Mouse (Mus musculus) embryonic facial prominence, embryonic 11.5 days (tissue): Measurements from ENCODE around the gene Sec22c. TPM values are rescaled to one million over a fixed set of nuclear protein-coding genes. Genes with fewer than 3 reads are reported as not detected.

Source experiments
- ATAC-seq: fragments of 200-750 bp; cut with Nextera tagmentation; replicated peaks from 2 replicates; pipeline ENCODE4 v1.8.0; 2017; ENCODE audit warnings: low read depth; ENCODE audit not compliant: insufficient number of reproducible peaks, low FRiP score, low TSS enrichment
- DNase-seq: peaks from one replicate; pipeline ENCODE4 v3.0.0-alpha.2; 2015; ENCODE audit warnings: low spot score
- H3K27ac ChIP-seq: fragments of 300-500 bp; sonication (generic); replicated peaks from 2 replicates; pipeline ENCODE4 v1.5.1; 2014; ENCODE audit warnings: mild to moderate bottlenecking, low read depth, low read length, control low read depth
- H3K27me3 ChIP-seq: fragments of 300-500 bp; sonication (generic); 2 replicates; pipeline ENCODE4 v1.6.1; 2014; ENCODE audit warnings: mild to moderate bottlenecking, low read length, moderate library complexity, mixed read lengths; ENCODE audit not compliant: control insufficient read depth, insufficient read depth
- H3K36me3 ChIP-seq: fragments of 300-500 bp; sonication (generic); replicated peaks from 2 replicates; pipeline ENCODE4 v1.6.1; 2014; ENCODE audit warnings: low read depth, mild to moderate bottlenecking, low read length, moderate library complexity, mixed read lengths; ENCODE audit not compliant: control insufficient read depth, insufficient read depth
- H3K4me1 ChIP-seq: fragments of 300-500 bp; sonication (generic); 2 replicates; pipeline ENCODE4 v1.6.1; 2014; ENCODE audit warnings: low read length, mixed read lengths; ENCODE audit not compliant: control insufficient read depth, insufficient read depth
- H3K4me2 ChIP-seq: fragments of 300-500 bp; sonication (generic); 2 replicates; pipeline ENCODE4 v1.6.1; 2014; ENCODE audit warnings: low read depth, mild to moderate bottlenecking, control low read depth, low read length, moderate library complexity
- H3K4me3 ChIP-seq: fragments of 300-500 bp; sonication (generic); 2 replicates; pipeline ENCODE4 v1.5.1; 2014; ENCODE audit warnings: low read depth, low read length, control low read depth
- H3K9ac ChIP-seq: fragments of 300-500 bp; sonication (generic); replicated peaks from 2 replicates; pipeline ENCODE4 v1.6.1; 2014; ENCODE audit warnings: mild to moderate bottlenecking, control low read depth, low read length
- H3K9me3 ChIP-seq: fragments of 300-500 bp; sonication (generic); replicated peaks from 2 replicates; pipeline ENCODE4 v1.6.1; 2016; ENCODE audit warnings: mild to moderate bottlenecking, low read length, inconsistent platforms, mixed read lengths; ENCODE audit not compliant: control insufficient read depth
- whole genome bisulfite sequencing: fragments of 180-500 bp; shearing (Covaris S2); extraction: QIAGEN DNeasy Blood & Tissue Kit; methylation state at CpG from one replicate; pipeline ENCODE4 v1.1.7; 2014; 5-methylcytosine and 5-hydroxymethylcytosine counted together
- polyA plus RNA-seq: library from polyadenylated mRNA; unstranded; fragments of >200 nt; fragmentation: Nextera tagmentation; extraction: Ambion mirVana; gene quantifications from 2 replicates; pipeline ENCODE4 v1.2.1, GENCODE M21; 2014

The Sec22c gene
- polyA plus RNA-seq: 11.6 and 12.3 TPM in 2 replicates

- H3K4me3 ChIP-seq: peak within 1 kb of the TSS; percentile 80
- H3K36me3 ChIP-seq: no peaks in the 10 kb centered on the region
- H3K27me3 ChIP-seq: no peaks in the 10 kb centered on the region
- H3K4me1 ChIP-seq: peaks cover 6% of the 10 kb centered on the region; the same call in 1 of the 2 replicates
- H3K4me2 ChIP-seq: peak within 1 kb of the TSS; percentile 83
- peak within 1 kb of the TSS; percentile 82 for H3K9ac ChIP-seq
- peak; percentile 97 for ATAC-seq
- H3K9me3 ChIP-seq: no peaks in the 10 kb centered on the region
- peak; percentile 90 for DNase-seq
- H3K27ac ChIP-seq: peak within 1 kb of the TSS; percentile 23
- WGBS: 2% methylated on average over 49 of the region's 69 CpGs
These were observed at the start of gene Sec22c for GRCm38 (mm10) chr9:121704646-121705625. TSS of gene Sec22c (minus strand) at chr9:121705490.

- no peaks in the 10 kb centered on the region for H3K27me3 ChIP-seq
- DNase-seq (no peak), ATAC-seq (no peak)
- no peak overlapping the region for H3K4me3 ChIP-seq
- H3K27ac ChIP-seq: no peak overlapping the region
- H3K36me3 ChIP-seq: peaks cover 13% of the 10 kb centered on the region
- H3K4me1 ChIP-seq: no peaks in the 10 kb centered on the region; the same call in none of the 2 replicates
- no peak overlapping the region for H3K4me2 ChIP-seq
- no peak overlapping the region for H3K9ac ChIP-seq
- 84% methylated on average over 3 of the region's 3 CpGs for WGBS
- H3K9me3 ChIP-seq: no peaks in the 10 kb centered on the region
These were observed 49.3 kb upstream of the Sec22c start for GRCm38 (mm10) chr9:121754624-121755023.

DNA sequence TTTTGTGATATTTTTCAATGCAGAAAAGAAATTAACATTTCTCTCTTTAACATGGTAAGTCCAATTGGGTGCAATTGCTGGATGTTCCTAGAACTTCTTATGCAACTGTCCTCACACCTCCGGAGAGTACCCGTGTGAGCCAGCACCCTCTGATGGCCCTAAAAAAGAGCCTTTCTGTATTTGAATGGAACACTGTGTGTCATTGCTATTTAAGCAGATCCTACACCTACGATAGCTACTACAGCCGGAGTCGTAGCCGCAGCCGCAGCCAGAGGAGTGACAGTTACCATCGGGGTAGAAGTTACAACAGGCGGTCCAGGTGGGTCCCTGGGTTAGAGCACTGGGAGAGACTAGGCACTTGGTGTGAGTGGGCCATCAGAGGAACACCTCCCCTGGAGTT is 47.5 kb upstream of the Sec22c start:
- no peak for DNase-seq
- H3K4me2 ChIP-seq: no peak overlapping the region
- ATAC-seq: no peak
- 93% methylated on average over 9 of the region's 9 CpGs for WGBS
- no peaks in the 10 kb centered on the region; the same call in none of the 2 replicates for H3K4me1 ChIP-seq
- no peaks in the 10 kb centered on the region for H3K27me3 ChIP-seq
- H3K27ac ChIP-seq: no peak overlapping the region
- H3K36me3 ChIP-seq: peaks cover 14% of the 10 kb centered on the region
- H3K4me3 ChIP-seq: no peak overlapping the region
- no peak overlapping the region for H3K9ac ChIP-seq
- H3K9me3 ChIP-seq: no peaks in the 10 kb centered on the region

- no peak overlapping the region for H3K4me3 ChIP-seq
- whole genome bisulfite sequencing: 89% methylated on average over 8 of the region's 8 CpGs
- H3K27ac ChIP-seq: no peak overlapping the region
- peaks cover 19% of the 10 kb centered on the region for H3K36me3 ChIP-seq
- no peak overlapping the region for H3K4me2 ChIP-seq
- H3K9ac ChIP-seq: no peak overlapping the region
- ATAC-seq (no peak), DNase-seq (no peak)
- H3K9me3 ChIP-seq: no peaks in the 10 kb centered on the region
- H3K27me3 ChIP-seq: no peaks in the 10 kb centered on the region
- H3K4me1 ChIP-seq: no peaks in the 10 kb centered on the region
These were observed 38.8 kb upstream of the Sec22c start for GRCm38 (mm10) chr9:121744051-121744450.

- 89% methylated on average over 3 of the region's 3 CpGs for WGBS
- no peak overlapping the region for H3K27ac ChIP-seq
- H3K4me1 ChIP-seq: no peaks in the 10 kb centered on the region
These were observed 35.9 kb upstream of the Sec22c start for GRCm38 (mm10) chr9:121741168-121741567.

DNA sequence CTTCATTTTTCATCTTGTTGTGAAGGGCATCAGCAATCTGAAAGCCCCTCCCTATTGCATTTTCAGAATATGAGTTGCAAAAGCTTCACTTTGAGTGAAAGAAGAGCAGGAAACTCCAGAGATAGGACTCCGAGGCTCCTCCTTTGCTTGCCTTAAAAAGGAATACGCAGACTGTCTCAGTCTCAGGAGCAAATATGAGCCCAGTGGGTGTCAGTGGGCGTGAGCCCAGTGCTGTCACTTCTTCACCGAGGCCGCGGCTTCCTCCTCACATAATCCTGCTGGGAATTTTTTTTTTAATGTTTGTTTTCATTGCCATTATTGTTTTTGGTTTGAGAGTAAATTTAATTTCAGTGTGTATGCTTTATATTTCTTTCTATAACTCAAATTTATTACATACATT is 35.2 kb upstream of the Sec22c start:
- Histone ChIP-seq H3K9me3 (no peaks in the 10 kb centered on the region), H3K27me3 (no peaks in the 10 kb centered on the region), H3K4me2 (no peak overlapping the region), H3K4me3 (no peak overlapping the region), H3K4me1 (no peaks in the 10 kb centered on the region), H3K36me3 (peaks cover 8% of the 10 kb centered on the region), H3K27ac (no peak overlapping the region), H3K9ac (no peak overlapping the region)
- DNase-seq (no peak), ATAC-seq (no peak)
- WGBS: 89% methylated on average over 6 of the region's 6 CpGs

More at GRCm38 (mm10) chr9:121741168-121741567, 35.9 kb upstream of the Sec22c start:
- no peak overlapping the region for H3K9ac ChIP-seq
- no peak overlapping the region for H3K4me2 ChIP-seq
- DNase-seq (no peak), ATAC-seq (no peak)
- H3K27me3 ChIP-seq: no peaks in the 10 kb centered on the region
- no peak overlapping the region for H3K4me3 ChIP-seq
- H3K36me3 ChIP-seq: peaks cover 12% of the 10 kb centered on the region
- H3K9me3 ChIP-seq: no peaks in the 10 kb centered on the region

GRCm38 (mm10) chr9:121719347-121720331 is 14.3 kb upstream of the Sec22c start:
- Histone ChIP-seq H3K4me1 (no peaks in the 10 kb centered on the region), H3K4me3 (peak overlapping the region; percentile 97), H3K9me3 (no peaks in the 10 kb centered on the region), H3K27ac (peak overlapping the region; percentile 93), H3K9ac (peak overlapping the region; percentile 96), H3K36me3 (no peaks in the 10 kb centered on the region), H3K4me2 (peak overlapping the region; percentile 70), H3K27me3 (no peaks in the 10 kb centered on the region)
- peak; percentile 48 for DNase-seq
- peak; percentile 50; the same call in 1 of the 2 replicates for ATAC-seq
- under 1% methylated on average over 65 of the region's 87 CpGs for WGBS
